In the genomic region with DNA sequence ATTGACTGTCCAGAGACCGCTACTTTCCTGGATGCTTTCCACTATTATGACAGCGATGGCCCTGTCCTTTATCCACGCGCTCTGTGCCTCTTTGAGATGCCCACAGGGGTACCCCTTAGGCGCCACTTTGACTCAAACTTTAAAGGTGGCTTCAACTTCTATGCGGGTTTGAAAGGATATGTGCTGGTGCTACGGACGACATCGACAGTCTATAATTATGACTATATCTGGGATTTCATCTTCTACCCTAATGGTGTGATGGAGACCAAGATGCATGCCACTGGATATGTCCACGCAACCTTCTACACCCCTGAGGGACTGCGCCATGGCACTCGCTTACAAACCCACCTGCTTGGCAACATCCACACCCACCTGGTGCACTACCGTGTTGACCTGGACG, we compare ENCODE assay signal across 38 mouse cellular contexts. TPM values are rescaled to one million over a fixed set of nuclear protein-coding genes. Genes with fewer than 3 reads are reported as not detected.
"Had no signal": no experiment of that assay in that cellular context is flagged by ENCODE, and none has a peak within 500 bp of the region (broad histone marks: within the 10 kb centered on the region; RNA-seq: fewer than 3 reads in every experiment).

No protein-coding gene starts in this region.

- ATAC-seq: hindbrain, embryonic 16.5 days; inflammation-experienced regulatory T-cells, adult 6 months; intestine, embryonic 15.5 days; intestine, postnatal 0 days; liver, embryonic 12.5 days had no signal

- H3K9me3 ChIP-seq: heart, embryonic 13.5 days; heart, embryonic 15.5 days; hindbrain, embryonic 10.5 days; hindbrain, embryonic 12.5 days; intestine, embryonic 15.5 days; limb, embryonic 13.5 days; limb, embryonic 15.5 days; liver, embryonic 12.5 days had no signal

- H3K9ac ChIP-seq: heart, embryonic 13.5 days; heart, embryonic 15.5 days; hindbrain, embryonic 12.5 days; hindbrain, embryonic 14.5 days; intestine, embryonic 15.5 days; limb, embryonic 13.5 days; limb, embryonic 15.5 days; liver, embryonic 12.5 days; liver, embryonic 14.5 days had no signal

- H3K27me3 ChIP-seq: heart, embryonic 13.5 days; heart, embryonic 15.5 days; hindbrain, embryonic 12.5 days; intestine, embryonic 15.5 days; limb, embryonic 13.5 days; limb, embryonic 15.5 days; liver, embryonic 12.5 days had no signal

- H3K4me1 ChIP-seq: heart, embryonic 13.5 days; heart, embryonic 15.5 days; hindbrain, embryonic 10.5 days; hindbrain, embryonic 12.5 days; intestine, embryonic 15.5 days; limb, embryonic 15.5 days; liver, embryonic 12.5 days had no signal

- H3K4me2 ChIP-seq: heart, embryonic 13.5 days; heart, embryonic 15.5 days; hindbrain, embryonic 12.5 days; hindbrain, embryonic 14.5 days; intestine, embryonic 15.5 days; limb, embryonic 13.5 days; limb, embryonic 15.5 days; liver, embryonic 12.5 days had no signal

- DNase-seq: gastrocnemius, adult 2 months; gastrocnemius, postnatal 10 days; gastrocnemius, postnatal 25 days; heart, adult 2 months; heart, postnatal 14 days; heart, postnatal 36 days; kidney, adult 18-20 months; kidney, adult 8-10 months; kidney, postnatal 10 days; kidney, postnatal 25 days; kidney, postnatal 4 days had no signal

- H3K27ac ChIP-seq: gastrocnemius, adult 2 months; heart, adult 2 months; heart, embryonic 13.5 days; heart, embryonic 15.5 days; hindbrain, embryonic 10.5 days; hindbrain, embryonic 12.5 days; hindbrain, embryonic 14.5 days; intestine, embryonic 15.5 days; layer of hippocampus, adult 2 months; left cerebral cortex, adult 2 months; limb, embryonic 13.5 days; limb, embryonic 15.5 days; liver, embryonic 12.5 days; liver, embryonic 14.5 days had no signal

- H3K4me3 ChIP-seq: gastrocnemius, adult 2 months; heart, adult 2 months; heart, embryonic 13.5 days; heart, embryonic 15.5 days; hindbrain, embryonic 10.5 days; hindbrain, embryonic 12.5 days; intestine, embryonic 15.5 days; layer of hippocampus, adult 2 months; left cerebral cortex, adult 2 months; limb, embryonic 13.5 days; limb, embryonic 15.5 days; liver, embryonic 12.5 days had no signal

- H3K36me3 ChIP-seq: heart, embryonic 13.5 days; heart, embryonic 15.5 days; hindbrain, embryonic 10.5 days; hindbrain, embryonic 12.5 days; intestine, embryonic 15.5 days; limb, embryonic 13.5 days; limb, embryonic 15.5 days; liver, embryonic 12.5 days had no signal

RNA-seq across cellular contexts. Expression of a gene that starts 23.3 kb away (rescaled TPM):
- total RNA-seq: gastrocnemius, adult 2 months; gastrocnemius, postnatal 10 days; gastrocnemius, postnatal 25 days; gastrocnemius, postnatal 4 days; granulocyte monocyte progenitor cell, adult 5-6 weeks; heart, adult 2 months; heart, postnatal 14 days; heart, postnatal 36 days; layer of hippocampus, adult 2 months; layer of hippocampus, postnatal 10 days; layer of hippocampus, postnatal 25 days; left cerebral cortex, adult 2 months; left cerebral cortex, postnatal 14 days; left cerebral cortex, postnatal 36 days; liver, adult 2 months had no signal
- polyA plus RNA-seq: heart, embryonic 13.5 days; heart, embryonic 15.5 days; hindbrain, embryonic 10.5 days; hindbrain, embryonic 12.5 days; hindbrain, embryonic 14.5 days; hindbrain, embryonic 16.5 days; inflammation-experienced regulatory T-cells, adult 6 months; intestine, embryonic 15.5 days; intestine, postnatal 0 days; kidney, embryonic 14.5 days; kidney, embryonic 16.5 days; limb, embryonic 11.5 days; limb, embryonic 13.5 days; liver, adult 2 months; liver, embryonic 12.5 days; liver, embryonic 14.5 days; liver, embryonic 16.5 days had no signal

RNA-seq across cellular contexts. Expression of a gene that starts 33.7 kb away (rescaled TPM):
- total RNA-seq: gastrocnemius, adult 2 months; gastrocnemius, postnatal 10 days; gastrocnemius, postnatal 25 days; gastrocnemius, postnatal 4 days; heart, adult 2 months; heart, postnatal 14 days; heart, postnatal 36 days; layer of hippocampus, adult 2 months; layer of hippocampus, postnatal 10 days; layer of hippocampus, postnatal 25 days; left cerebral cortex, adult 2 months; left cerebral cortex, postnatal 14 days; left cerebral cortex, postnatal 36 days had no signal
- polyA plus RNA-seq: heart, embryonic 13.5 days; heart, embryonic 15.5 days; heart, postnatal 0 days; hindbrain, embryonic 10.5 days; hindbrain, embryonic 12.5 days; hindbrain, embryonic 14.5 days; hindbrain, embryonic 16.5 days; inflammation-experienced regulatory T-cells, adult 6 months; limb, embryonic 11.5 days; limb, embryonic 13.5 days; limb, embryonic 15.5 days; liver, embryonic 12.5 days; liver, embryonic 14.5 days had no signal
